Mouse (Mus musculus): Measurements from ENCODE around the gene Sh2d2a. TPM values are rescaled to one million over a fixed set of nuclear protein-coding genes. Genes with fewer than 3 reads are reported as not detected.
A peak's percentile ranks its signal among the peaks of the same experiment; 100 is the strongest.
"Not testable (repeated sequence)": the region's sequence is repeated elsewhere in the genome, so short reads cannot be mapped to it uniquely, and the experiment has no call there.

The Sh2d2a gene
- polyA plus RNA-seq (2016; fragmentation: Nextera tagmentation; extraction: Ambion mirVana) = not detected in 2 replicates

- Histone ChIP-seq H3K4me1 (no peaks in the 10 kb centered on the region), H3K9me3 (no peaks in the 10 kb centered on the region), H3K4me3 (no peak within 1 kb of the TSS), H3K27me3 (replicated peaks) (no peaks in the 10 kb centered on the region), H3K4me2 (replicated peaks) (no peak within 1 kb of the TSS), H3K27ac (no peak within 1 kb of the TSS), H3K36me3 (no peaks in the 10 kb centered on the region), H3K9ac (no peak within 1 kb of the TSS)
- WGBS = 75% methylated on average over 7 of the region's 7 CpGs
- ATAC-seq (ENCODE audit: low FRiP score, low read depth) = no peak
Observed at GRCm38 (mm10) chr3:87846650-87847110, at the start of gene Sh2d2a. Gene Sh2d2a (plus strand): TSS chr3:87846755.

GRCm38 (mm10) chr3:87801681-87802080 is 44.9 kb upstream of the Sh2d2a start:
- Histone ChIP-seq H3K36me3 (no peaks in the 10 kb centered on the region), H3K9ac (no peak overlapping the region), H3K4me1 (peaks cover 11% of the 10 kb centered on the region), H3K27me3 (replicated peaks) (peaks cover 90% of the 10 kb centered on the region), H3K4me2 (replicated peaks) (no peak overlapping the region), H3K4me3 (no peak overlapping the region), H3K9me3 (no peaks in the 10 kb centered on the region), H3K27ac (no peak overlapping the region)
- WGBS = 67% methylated on average over 5 of the region's 5 CpGs
- no peak for ATAC-seq (ENCODE audit: low FRiP score, low read depth)

- 3% methylated on average over 26 of the region's 26 CpGs for WGBS
- Histone ChIP-seq H3K4me2 (replicated peaks) (peak overlapping the region; percentile 50), H3K9ac (no peak overlapping the region), H3K36me3 (no peaks in the 10 kb centered on the region), H3K27me3 (replicated peaks) (peaks cover 86% of the 10 kb centered on the region), H3K9me3 (no peaks in the 10 kb centered on the region), H3K4me1 (peaks cover 7% of the 10 kb centered on the region), H3K27ac (no peak overlapping the region), H3K4me3 (no peak overlapping the region; the same call in 1 of the 2 replicates)
- ATAC-seq (ENCODE audit: low FRiP score, low read depth) = no peak; the same call in 1 of the 2 replicates
Observed at GRCm38 (mm10) chr3:87804038-87804677, 42.4 kb upstream of the Sh2d2a start.

GRCm38 (mm10) chr3:87809322-87809962 is 37.1 kb upstream of the Sh2d2a start:
- WGBS = 4% methylated on average over 28 of the region's 28 CpGs
- H3K4me1 ChIP-seq = peaks cover 5% of the 10 kb centered on the region; the same call in 1 of the 2 replicates
- H3K27ac ChIP-seq = no peak overlapping the region
- H3K4me3 ChIP-seq = no peak overlapping the region
- no peaks in the 10 kb centered on the region for H3K9me3 ChIP-seq
- no peak for ATAC-seq (ENCODE audit: low FRiP score, low read depth)
- H3K36me3 ChIP-seq = no peaks in the 10 kb centered on the region
- peak overlapping the region; percentile 39 for H3K4me2 ChIP-seq (replicated peaks)
- no peak overlapping the region for H3K9ac ChIP-seq
- H3K27me3 ChIP-seq (replicated peaks) = peaks cover 79% of the 10 kb centered on the region

GRCm38 (mm10) chr3:87811297-87811696 is 35.3 kb upstream of the Sh2d2a start:
- Histone ChIP-seq H3K4me3 (no peak overlapping the region), H3K9ac (no peak overlapping the region), H3K27ac (no peak overlapping the region), H3K27me3 (replicated peaks) (peaks cover 70% of the 10 kb centered on the region), H3K4me1 (peaks cover 5% of the 10 kb centered on the region; the same call in 1 of the 2 replicates), H3K36me3 (no peaks in the 10 kb centered on the region), H3K9me3 (no peaks in the 10 kb centered on the region), H3K4me2 (replicated peaks) (no peak overlapping the region)
- no peak for ATAC-seq (ENCODE audit: low FRiP score, low read depth)
- 83% methylated on average over 8 of the region's 8 CpGs for WGBS

GRCm38 (mm10) chr3:87812413-87812812 is 34.1 kb upstream of the Sh2d2a start:
- peaks cover 63% of the 10 kb centered on the region for H3K27me3 ChIP-seq (replicated peaks)

GRCm38 (mm10) chr3:87812873-87813272 is 33.7 kb upstream of the Sh2d2a start:
- Histone ChIP-seq H3K9ac (no peak overlapping the region), H3K4me2 (replicated peaks) (no peak overlapping the region), H3K27me3 (replicated peaks) (peaks cover 62% of the 10 kb centered on the region), H3K36me3 (no peaks in the 10 kb centered on the region), H3K9me3 (no peaks in the 10 kb centered on the region), H3K27ac (no peak overlapping the region), H3K4me3 (no peak overlapping the region), H3K4me1 (peaks cover 5% of the 10 kb centered on the region; the same call in 1 of the 2 replicates)
- 65% methylated on average over 10 of the region's 10 CpGs for WGBS
- ATAC-seq (ENCODE audit: low FRiP score, low read depth) = no peak

More at GRCm38 (mm10) chr3:87812413-87812812, 34.1 kb upstream of the Sh2d2a start:
- 84% methylated on average over 4 of the region's 4 CpGs for WGBS
- ATAC-seq (ENCODE audit: low FRiP score, low read depth) = no peak
- H3K9ac ChIP-seq = no peak overlapping the region
- H3K36me3 ChIP-seq = no peaks in the 10 kb centered on the region
- H3K9me3 ChIP-seq = no peaks in the 10 kb centered on the region
- no peak overlapping the region for H3K27ac ChIP-seq
- no peak overlapping the region for H3K4me2 ChIP-seq (replicated peaks)
- H3K4me3 ChIP-seq = no peak overlapping the region
- H3K4me1 ChIP-seq = peaks cover 5% of the 10 kb centered on the region; the same call in 1 of the 2 replicates

- no peaks in the 10 kb centered on the region for H3K4me1 ChIP-seq
- WGBS = 56% methylated on average over 6 of the region's 6 CpGs
- no peak overlapping the region for H3K27ac ChIP-seq
- no peak overlapping the region for H3K4me3 ChIP-seq
- H3K9ac ChIP-seq = no peak overlapping the region
- H3K36me3 ChIP-seq = no peaks in the 10 kb centered on the region
- H3K27me3 ChIP-seq (replicated peaks) = peaks cover 31% of the 10 kb centered on the region
- no peaks in the 10 kb centered on the region for H3K9me3 ChIP-seq
- ATAC-seq (ENCODE audit: low FRiP score, low read depth) = no peak
- H3K4me2 ChIP-seq (replicated peaks) = peak overlapping the region; percentile 33; the same call in 1 of the 2 replicates
Observed at GRCm38 (mm10) chr3:87816166-87816565, 30.4 kb upstream of the Sh2d2a start.

- Histone ChIP-seq H3K36me3 (no peaks in the 10 kb centered on the region), H3K4me3 (no peak overlapping the region), H3K27ac (no peak overlapping the region), H3K4me1 (no peaks in the 10 kb centered on the region), H3K9me3 (no peaks in the 10 kb centered on the region), H3K27me3 (replicated peaks) (peaks cover 26% of the 10 kb centered on the region), H3K4me2 (replicated peaks) (peak overlapping the region; percentile 33; the same call in 1 of the 2 replicates), H3K9ac (no peak overlapping the region)
- 6% methylated on average over 12 of the region's 12 CpGs for WGBS
- peak; percentile 57; the same call in 1 of the 2 replicates for ATAC-seq (ENCODE audit: low FRiP score, low read depth)
Observed at GRCm38 (mm10) chr3:87816646-87817093, 29.9 kb upstream of the Sh2d2a start.

GRCm38 (mm10) chr3:87818226-87818625 is 28.3 kb upstream of the Sh2d2a start:
- H3K4me2 ChIP-seq (replicated peaks) = no peak overlapping the region
- no peaks in the 10 kb centered on the region for H3K36me3 ChIP-seq
- ATAC-seq (ENCODE audit: low FRiP score, low read depth) = no peak
- H3K27ac ChIP-seq = no peak overlapping the region
- H3K4me3 ChIP-seq = no peak overlapping the region
- no peak overlapping the region for H3K9ac ChIP-seq
- H3K9me3 ChIP-seq = no peaks in the 10 kb centered on the region
- no peaks in the 10 kb centered on the region for H3K4me1 ChIP-seq
- WGBS = 56% methylated on average over 12 of the region's 12 CpGs
- peaks cover 16% of the 10 kb centered on the region for H3K27me3 ChIP-seq (replicated peaks)

- H3K27ac ChIP-seq; H3K36me3 ChIP-seq; H3K4me2 ChIP-seq (replicated peaks); H3K4me3 ChIP-seq; H3K4me1 ChIP-seq; ATAC-seq (ENCODE audit: low FRiP score, low read depth); H3K9me3 ChIP-seq; H3K27me3 ChIP-seq (replicated peaks); H3K9ac ChIP-seq: not testable (repeated sequence)
- 100% methylated on average over 1 of the region's 1 CpGs for WGBS
Observed at GRCm38 (mm10) chr3:87824206-87824605, 22.3 kb upstream of the Sh2d2a start, which contains the start of gene Pear1. Gene Pear1 (minus strand): TSS chr3:87824306.

GRCm38 (mm10) chr3:87828435-87828834 is 18.1 kb upstream of the Sh2d2a start:
- no peak for ATAC-seq (ENCODE audit: low FRiP score, low read depth)
- WGBS = 47% methylated on average over 4 of the region's 4 CpGs

More at GRCm38 (mm10) chr3:87828435-87828834, 18.1 kb upstream of the Sh2d2a start:
- Histone ChIP-seq H3K9me3 (no peaks in the 10 kb centered on the region), H3K4me2 (replicated peaks) (no peak overlapping the region), H3K27me3 (replicated peaks) (no peaks in the 10 kb centered on the region), H3K4me3 (no peak overlapping the region), H3K27ac (no peak overlapping the region), H3K4me1 (no peaks in the 10 kb centered on the region), H3K36me3 (no peaks in the 10 kb centered on the region), H3K9ac (no peak overlapping the region)

Data from neural tube, embryonic 12.5 days (tissue).